Mouse (Mus musculus): ENCODE measurements around the gene C130026I21Rik. TPM values are rescaled to one million over a fixed set of nuclear protein-coding genes. Genes with fewer than 3 reads are reported as not detected.
"Not testable (repeated sequence)": the region's sequence is repeated elsewhere in the genome, so short reads cannot be mapped to it uniquely, and the experiment has no call there.

The C130026I21Rik gene
- polyA plus RNA-seq, 1 experiment from 2014 or later = not detected

- H3K4me2 ChIP-seq; H3K9me3 ChIP-seq (replicated peaks); ATAC-seq (replicated peaks; ENCODE audit: low FRiP score); H3K4me1 ChIP-seq; H3K27me3 ChIP-seq; H3K9ac ChIP-seq; H3K4me3 ChIP-seq (replicated peaks); H3K27ac ChIP-seq; H3K36me3 ChIP-seq: not testable (repeated sequence)
- 57% methylated on average over 1 of the region's 2 CpGs for WGBS
These were observed 63.8 kb downstream of the C130026I21Rik start for GRCm38 (mm10) chr1:85206531-85206930.

- H3K36me3 ChIP-seq; H3K4me2 ChIP-seq; H3K27me3 ChIP-seq; H3K4me1 ChIP-seq; H3K4me3 ChIP-seq (replicated peaks); H3K27ac ChIP-seq; ATAC-seq (replicated peaks; ENCODE audit: low FRiP score); H3K9me3 ChIP-seq (replicated peaks); H3K9ac ChIP-seq: not testable (repeated sequence)
- 82% methylated on average over 3 of the region's 4 CpGs for WGBS
These were observed 70.8 kb downstream of the C130026I21Rik start for GRCm38 (mm10) chr1:85199523-85199922.

GRCm38 (mm10) chr1:85198647-85199350 is 71.6 kb downstream of the C130026I21Rik start:
- not testable (repeated sequence) for H3K4me3 ChIP-seq (replicated peaks); H3K27me3 ChIP-seq; H3K9ac ChIP-seq; ATAC-seq (replicated peaks; ENCODE audit: low FRiP score); H3K9me3 ChIP-seq (replicated peaks); H3K27ac ChIP-seq; H3K4me1 ChIP-seq; H3K36me3 ChIP-seq; H3K4me2 ChIP-seq

GRCm38 (mm10) chr1:85196732-85197131 is 73.6 kb downstream of the C130026I21Rik start:
- not testable (repeated sequence) for H3K27me3 ChIP-seq; H3K9me3 ChIP-seq (replicated peaks); H3K36me3 ChIP-seq; H3K27ac ChIP-seq; H3K9ac ChIP-seq; H3K4me3 ChIP-seq (replicated peaks); H3K4me1 ChIP-seq; ATAC-seq (replicated peaks; ENCODE audit: low FRiP score); H3K4me2 ChIP-seq
- 71% methylated on average over 4 of the region's 4 CpGs for WGBS

- not testable (repeated sequence) for ATAC-seq (replicated peaks; ENCODE audit: low FRiP score); H3K27ac ChIP-seq; H3K4me1 ChIP-seq; H3K4me3 ChIP-seq (replicated peaks); H3K36me3 ChIP-seq; H3K27me3 ChIP-seq; H3K9me3 ChIP-seq (replicated peaks); H3K4me2 ChIP-seq; H3K9ac ChIP-seq
- WGBS = 77% methylated on average over 5 of the region's 5 CpGs
These were observed 76.6 kb downstream of the C130026I21Rik start for GRCm38 (mm10) chr1:85193761-85194160.

- not testable (repeated sequence) for ATAC-seq (replicated peaks; ENCODE audit: low FRiP score); H3K27ac ChIP-seq; H3K9me3 ChIP-seq (replicated peaks); H3K9ac ChIP-seq; H3K4me2 ChIP-seq; H3K27me3 ChIP-seq; H3K4me3 ChIP-seq (replicated peaks); H3K36me3 ChIP-seq; H3K4me1 ChIP-seq
- WGBS = 91% methylated on average over 2 of the region's 3 CpGs
These were observed 88.4 kb downstream of the C130026I21Rik start for GRCm38 (mm10) chr1:85181981-85182380.

GRCm38 (mm10) chr1:85178971-85179370 is 91.4 kb downstream of the C130026I21Rik start:
- H3K36me3 ChIP-seq; H3K4me1 ChIP-seq; H3K27ac ChIP-seq; ATAC-seq (replicated peaks; ENCODE audit: low FRiP score); H3K27me3 ChIP-seq; H3K4me3 ChIP-seq (replicated peaks); H3K9me3 ChIP-seq (replicated peaks); H3K9ac ChIP-seq; H3K4me2 ChIP-seq: not testable (repeated sequence)
- 89% methylated on average over 4 of the region's 4 CpGs for WGBS

GRCm38 (mm10) chr1:85162841-85163240 is 107.5 kb downstream of the C130026I21Rik start:
- not testable (repeated sequence) for ATAC-seq (replicated peaks; ENCODE audit: low FRiP score); H3K9ac ChIP-seq; H3K27me3 ChIP-seq; H3K9me3 ChIP-seq (replicated peaks); H3K27ac ChIP-seq; H3K4me2 ChIP-seq; H3K4me3 ChIP-seq (replicated peaks); H3K36me3 ChIP-seq; H3K4me1 ChIP-seq
- WGBS = 53% methylated on average over 2 of the region's 2 CpGs

- H3K4me3 ChIP-seq (replicated peaks); ATAC-seq (replicated peaks; ENCODE audit: low FRiP score); H3K4me2 ChIP-seq; H3K27me3 ChIP-seq; H3K36me3 ChIP-seq; H3K9me3 ChIP-seq (replicated peaks); H3K27ac ChIP-seq; H3K4me1 ChIP-seq; H3K9ac ChIP-seq: not testable (repeated sequence)
- 83% methylated on average over 4 of the region's 5 CpGs for WGBS
These were observed 115.2 kb downstream of the C130026I21Rik start for GRCm38 (mm10) chr1:85155151-85155550.

GRCm38 (mm10) chr1:85133671-85134070 is 136.7 kb downstream of the C130026I21Rik start:
- not testable (repeated sequence) for H3K4me2 ChIP-seq; ATAC-seq (replicated peaks; ENCODE audit: low FRiP score); H3K27ac ChIP-seq; H3K4me1 ChIP-seq; H3K9me3 ChIP-seq (replicated peaks); H3K27me3 ChIP-seq; H3K4me3 ChIP-seq (replicated peaks); H3K36me3 ChIP-seq; H3K9ac ChIP-seq
- 92% methylated on average over 22 of the region's 22 CpGs for WGBS

GRCm38 (mm10) chr1:85121841-85122240 is 148.5 kb downstream of the C130026I21Rik start:
- 90% methylated on average over 4 of the region's 4 CpGs for WGBS
- not testable (repeated sequence) for H3K4me1 ChIP-seq; H3K9me3 ChIP-seq (replicated peaks); H3K9ac ChIP-seq; H3K4me3 ChIP-seq (replicated peaks); H3K27me3 ChIP-seq; ATAC-seq (replicated peaks; ENCODE audit: low FRiP score); H3K36me3 ChIP-seq; H3K27ac ChIP-seq; H3K4me2 ChIP-seq

- not testable (repeated sequence) for H3K4me2 ChIP-seq; ATAC-seq (replicated peaks; ENCODE audit: low FRiP score); H3K4me3 ChIP-seq (replicated peaks); H3K27ac ChIP-seq; H3K36me3 ChIP-seq; H3K4me1 ChIP-seq; H3K27me3 ChIP-seq; H3K9me3 ChIP-seq (replicated peaks); H3K9ac ChIP-seq
- 85% methylated on average over 6 of the region's 6 CpGs for WGBS
These were observed 152.0 kb downstream of the C130026I21Rik start for GRCm38 (mm10) chr1:85118341-85118740.

GRCm38 (mm10) chr1:85117537-85117936 is 152.8 kb downstream of the C130026I21Rik start:
- WGBS = 71% methylated on average over 5 of the region's 6 CpGs
- H3K4me2 ChIP-seq; ATAC-seq (replicated peaks; ENCODE audit: low FRiP score); H3K27me3 ChIP-seq; H3K9me3 ChIP-seq (replicated peaks); H3K27ac ChIP-seq; H3K4me3 ChIP-seq (replicated peaks); H3K9ac ChIP-seq; H3K4me1 ChIP-seq; H3K36me3 ChIP-seq: not testable (repeated sequence)
